Mouse (Mus musculus): Measurements from ENCODE around the gene Camsap1. TPM values are rescaled to one million over a fixed set of nuclear protein-coding genes. Genes with fewer than 3 reads are reported as not detected.

Camsap1 gene
- polyA plus RNA-seq, 1 experiment: 4.4 TPM

- H3K27ac ChIP-seq (ENCODE audit: insufficient read depth, low read depth, low read length): no peak overlapping the region
- H3K4me1 ChIP-seq (ENCODE audit: control insufficient read depth, insufficient read depth, insufficient read length, low read length): no peaks in the 10 kb centered on the region
- 6% methylated on average over 49 of the region's 49 CpGs for WGBS
- H3K4me3 ChIP-seq (ENCODE audit: low read depth, low read length): no peak overlapping the region; the same call in 1 of the 2 replicates
- TF ChIP-seq CTCF (IDR thresholded peaks at IDR 0.05; ENCODE audit: extremely low read depth, insufficient read length, insufficient replicate concordance, low read depth, low read length): no peak
- no peak for TF ChIP-seq POLR2A (IDR thresholded peaks at IDR 0.05; ENCODE audit: low read depth, low read length)
- no peaks in the 10 kb centered on the region for H3K36me3 ChIP-seq (ENCODE audit: control insufficient read depth, insufficient read depth, low read length)
- H3K27me3 ChIP-seq (ENCODE audit: control insufficient read depth, insufficient read depth, low read length): 0 out of 2 replicates have a peak, but pooled peaks cover 6% of the 10 kb centered on the region
These were observed 105.3 kb downstream of the Camsap1 start for GRCm38 (mm10) chr2:25877736-25878268.

DNA sequence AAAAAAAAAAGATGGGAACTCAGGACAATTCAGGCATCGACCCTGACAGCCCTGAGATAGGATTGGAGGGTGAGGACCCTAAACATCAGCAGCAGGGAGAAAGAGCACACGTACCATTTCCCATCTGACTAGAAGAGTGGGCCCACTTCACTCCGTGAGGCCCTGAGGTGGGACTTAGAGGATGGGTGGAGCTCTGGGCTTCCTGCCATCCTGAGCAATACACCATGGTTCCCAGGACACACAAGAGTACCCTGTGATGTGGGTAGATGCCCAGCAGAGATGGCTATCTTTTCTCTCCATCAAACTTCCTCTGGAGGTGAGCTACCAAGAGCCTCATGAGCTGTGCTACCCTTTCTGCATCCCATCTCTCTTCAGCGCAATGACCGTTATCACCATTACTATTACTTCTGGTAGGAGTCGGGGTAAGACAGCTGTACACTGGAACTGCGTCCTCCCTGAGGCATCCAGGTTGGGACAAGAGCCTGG lies 105.8 kb downstream of the Camsap1 start:
- Histone ChIP-seq H3K36me3 (ENCODE audit: control insufficient read depth, insufficient read depth, low read length) (no peaks in the 10 kb centered on the region), H3K4me1 (ENCODE audit: control insufficient read depth, insufficient read depth, insufficient read length, low read length) (no peaks in the 10 kb centered on the region), H3K27ac (ENCODE audit: insufficient read depth, low read depth, low read length) (no peak overlapping the region), H3K4me3 (ENCODE audit: low read depth, low read length) (no peak overlapping the region), H3K27me3 (ENCODE audit: control insufficient read depth, insufficient read depth, low read length) (0 out of 2 replicates have a peak, but pooled peaks cover 6% of the 10 kb centered on the region)
- 26% methylated on average over 7 of the region's 7 CpGs for WGBS
- TF ChIP-seq POLR2A (IDR thresholded peaks at IDR 0.05; ENCODE audit: low read depth, low read length): no peak

Other genes with a start within 250 kb of the Camsap1 start
- gene Obp2b, start 246.3 kb downstream of the Camsap1 start, polyA plus RNA-seq (2012; rRNA removed): not detected in 2 replicates
- gene Lcn3, start 217.7 kb downstream of the Camsap1 start, polyA plus RNA-seq (2012; rRNA removed): not detected in 2 replicates
- gene Lcn11, start 206.3 kb downstream of the Camsap1 start, polyA plus RNA-seq (2012; rRNA removed): not detected in 2 replicates
- not detected in 2 replicates for gene Gm13539, start 201.0 kb downstream of the Camsap1 start, polyA plus RNA-seq (2012; rRNA removed)
- gene Glt6d1, start 167.4 kb downstream of the Camsap1 start, polyA plus RNA-seq (2012; rRNA removed): not detected in 2 replicates
- not detected in 2 replicates for gene Lcn9, start 160.1 kb downstream of the Camsap1 start, polyA plus RNA-seq (2012; rRNA removed)
- gene Sohlh1, start 136.0 kb downstream of the Camsap1 start, polyA plus RNA-seq (2012; rRNA removed): not detected in 2 replicates
- gene Kcnt1, start 119.5 kb downstream of the Camsap1 start, polyA plus RNA-seq (2012; rRNA removed): 1.2 and 2.1 TPM in 2 replicates
- gene Ubac1, start 38.5 kb upstream of the Camsap1 start, polyA plus RNA-seq (2012; rRNA removed): 33.8 and 55.1 TPM in 2 replicates
- gene Nacc2, start 139.9 kb upstream of the Camsap1 start, polyA plus RNA-seq (2012; rRNA removed): 45.4 and 51.2 TPM in 2 replicates
- gene Lhx3, start 225.0 kb upstream of the Camsap1 start, polyA plus RNA-seq (2012; rRNA removed): 0.13 TPM in 1 of 2 replicates, not detected in the other

Measured in small intestine, adult 2 months (tissue).